Comparison of ENCODE assay signal across 8 mouse cellular contexts in genomic region chr8:85171291-85171690, GRCm38 (mm10). TPM values are rescaled to one million over a fixed set of nuclear protein-coding genes. Genes with fewer than 3 reads are reported as not detected.
A peak's percentile ranks its signal among the peaks of the same experiment; 100 is the strongest.
DNase-seq lines count a peak whose midpoint lies in the region; ATAC-seq and TF ChIP-seq lines count a peak whose summit lies in the region.
"Had no signal": no experiment of that assay in that cellular context is flagged by ENCODE, and none has a peak within 500 bp of the region (broad histone marks: within the 10 kb centered on the region; RNA-seq: fewer than 3 reads in every experiment).

No protein-coding gene starts in this region.

- no peaks in the 10 kb centered on the region for H3K27me3 ChIP-seq in midbrain, embryonic 14.5 days (ENCODE audit: control insufficient read depth, insufficient read depth, low read length)
- peaks cover 3% of the 10 kb centered on the region; the same call in 1 of the 2 replicates for H3K27me3 ChIP-seq in midbrain, embryonic 13.5 days
- no peaks in the 10 kb centered on the region for H3K27me3 ChIP-seq in limb, embryonic 14.5 days (ENCODE audit: control insufficient read depth, insufficient read depth, low read length)

- no peak overlapping the region for H3K27ac ChIP-seq in midbrain, embryonic 14.5 days (replicated peaks; ENCODE audit: low read depth, low read length)
- no peak overlapping the region for H3K27ac ChIP-seq in midbrain, embryonic 13.5 days
- H3K27ac ChIP-seq in limb, embryonic 14.5 days (replicated peaks; ENCODE audit: low read depth, low read length): no peak overlapping the region

- H3K36me3 ChIP-seq in midbrain, embryonic 14.5 days (ENCODE audit: control insufficient read depth, insufficient read depth, low read length): no peaks in the 10 kb centered on the region
- no peaks in the 10 kb centered on the region for H3K36me3 ChIP-seq in midbrain, embryonic 13.5 days
- H3K36me3 ChIP-seq in limb, embryonic 14.5 days (ENCODE audit: control insufficient read depth, insufficient read depth, low read length): no peaks in the 10 kb centered on the region

- 29% methylated on average over 14 of the region's 14 CpGs for WGBS in midbrain, embryonic 14.5 days
- 34% methylated on average over 14 of the region's 14 CpGs for WGBS in midbrain, embryonic 13.5 days
- 28% methylated on average over 14 of the region's 14 CpGs for WGBS in limb, embryonic 14.5 days

- no peak overlapping the region for H3K4me3 ChIP-seq in midbrain, embryonic 14.5 days (replicated peaks; ENCODE audit: low read depth, low read length)
- no peak overlapping the region for H3K4me3 ChIP-seq in midbrain, embryonic 13.5 days (replicated peaks)
- no peak overlapping the region for H3K4me3 ChIP-seq in limb, embryonic 14.5 days (replicated peaks; ENCODE audit: low read length)

- DNase-seq in midbrain, embryonic 14.5 days: peak; percentile 75
- DNase-seq in ZHBTc4 (ENCODE audit: low read depth, low spot score): peak; percentile 69
- peak; percentile 50 to 63 for DNase-seq in cerebellum, postnatal 25 days
- DNase-seq in kidney, adult 8-10 months: peak; percentile 33 to 64
- peak; percentile 51 for DNase-seq in limb, embryonic 14.5 days (ENCODE audit: low spot score)
- peak; percentile 17 for DNase-seq in right cerebral cortex, postnatal 14 days

- no peak for TF ChIP-seq POLR2A in limb, embryonic 14.5 days (IDR thresholded peaks at IDR 0.05; ENCODE audit: borderline replicate concordance, extremely low read depth, insufficient read depth, insufficient read length)

- H3K4me2 ChIP-seq in midbrain, embryonic 14.5 days (ENCODE audit: low read length): no peak overlapping the region
- no peak overlapping the region for H3K4me2 ChIP-seq in midbrain, embryonic 13.5 days (replicated peaks)
- no peak overlapping the region for H3K4me2 ChIP-seq in limb, embryonic 14.5 days (replicated peaks; ENCODE audit: low read depth, low read length, severe bottlenecking)

- no peaks in the 10 kb centered on the region for H3K9me3 ChIP-seq in midbrain, embryonic 14.5 days (ENCODE audit: control insufficient read depth, low read length)
- H3K9me3 ChIP-seq in midbrain, embryonic 13.5 days: no peaks in the 10 kb centered on the region
- no peaks in the 10 kb centered on the region for H3K9me3 ChIP-seq in limb, embryonic 14.5 days (ENCODE audit: control insufficient read depth, low read length)

- ATAC-seq in midbrain, embryonic 14.5 days (ENCODE audit: low FRiP score, low TSS enrichment): no peak
- ATAC-seq in midbrain, embryonic 13.5 days: no peak
- no peak for ATAC-seq in limb, embryonic 14.5 days (ENCODE audit: low FRiP score, low read depth)

- no peaks in the 10 kb centered on the region for H3K4me1 ChIP-seq in midbrain, embryonic 14.5 days (ENCODE audit: control insufficient read depth, insufficient read depth, low read length)
- no peaks in the 10 kb centered on the region for H3K4me1 ChIP-seq in midbrain, embryonic 13.5 days (replicated peaks)
- H3K4me1 ChIP-seq in limb, embryonic 14.5 days (ENCODE audit: control insufficient read depth, insufficient read depth, low read length): no peaks in the 10 kb centered on the region

- H3K9ac ChIP-seq in midbrain, embryonic 14.5 days (replicated peaks; ENCODE audit: low read length): no peak overlapping the region
- no peak overlapping the region for H3K9ac ChIP-seq in midbrain, embryonic 13.5 days (replicated peaks)
- no peak overlapping the region for H3K9ac ChIP-seq in limb, embryonic 14.5 days (ENCODE audit: low read depth, low read length, severe bottlenecking)

RNA-seq across cellular contexts. Expression of gene Cks1brt, which starts 19.6 kb away (rescaled TPM):
- not detected in 2 replicates for polyA plus RNA-seq in midbrain, embryonic 14.5 days (2014; fragmentation: Nextera tagmentation; extraction: Ambion mirVana)
- polyA plus RNA-seq in midbrain, embryonic 13.5 days (2015; fragmentation: Nextera tagmentation; extraction: Ambion mirVana): not detected in 2 replicates
- not detected in 2 replicates for polyA plus RNA-seq in limb, embryonic 14.5 days (2012; rRNA removed)
- polyA plus RNA-seq in limb, embryonic 14.5 days (2014; fragmentation: Nextera tagmentation; extraction: Ambion mirVana): not detected in 2 replicates
- polyA plus RNA-seq: heart, embryonic 14.5 days had no signal

RNA-seq across cellular contexts. Expression of gene Zfp791, which starts 48.4 kb away (rescaled TPM):
- 3.0 and 4.0 TPM in 2 replicates for polyA plus RNA-seq in midbrain, embryonic 14.5 days (2014; fragmentation: Nextera tagmentation; extraction: Ambion mirVana)
- polyA plus RNA-seq in midbrain, embryonic 13.5 days (2015; fragmentation: Nextera tagmentation; extraction: Ambion mirVana): 2.6 and 2.9 TPM in 2 replicates
- 1.8 and 2.4 TPM in 2 replicates for polyA plus RNA-seq in limb, embryonic 14.5 days (2012; rRNA removed)
- 0.77 and 1.8 TPM in 2 replicates for polyA plus RNA-seq in limb, embryonic 14.5 days (2014; fragmentation: Nextera tagmentation; extraction: Ambion mirVana)

RNA-seq across cellular contexts. Expression of gene Olfr371, which starts 54.5 kb away (rescaled TPM):
- not detected in 2 replicates for polyA plus RNA-seq in midbrain, embryonic 14.5 days (2014; fragmentation: Nextera tagmentation; extraction: Ambion mirVana)
- polyA plus RNA-seq in midbrain, embryonic 13.5 days (2015; fragmentation: Nextera tagmentation; extraction: Ambion mirVana): not detected in 2 replicates
- not detected in 2 replicates for polyA plus RNA-seq in limb, embryonic 14.5 days (2012; rRNA removed)
- not detected in 2 replicates for polyA plus RNA-seq in limb, embryonic 14.5 days (2014; fragmentation: Nextera tagmentation; extraction: Ambion mirVana)
- polyA plus RNA-seq: heart, embryonic 14.5 days had no signal

Comparison
In these comparisons a context has a peak if more than half of its experiments do, and no peak if none do; other contexts are left out.
1. DNase-seq: peak in every context shown above with its lines; median percentile 75 in midbrain, embryonic 14.5 days; 69 in ZHBTc4; 56 in cerebellum, postnatal 25 days; 51 in limb, embryonic 14.5 days; 48 in kidney, adult 8-10 months; 17 in right cerebral cortex, postnatal 14 days.